Mouse (Mus musculus): ENCODE results near the gene Sf3a3.

- TF ChIP-seq TAL1 (IDR thresholded peaks at IDR 0.05; ENCODE audit: low read length) (no peak), MAZ (IDR thresholded peaks at IDR 0.05; ENCODE audit: low read depth, low read length) (no peak), USF1 (IDR thresholded peaks at IDR 0.05; ENCODE audit: low read depth, low read length) (no peak), CTCF (IDR thresholded peaks at IDR 0.05 in 2 of 3, conservative IDR thresholded peaks at IDR 0.05 in 1 of 3; ENCODE audit: control insufficient read depth in 1 of 3, insufficient read depth in 1 of 3, low read depth in 2 of 3, low read length in 3 of 3, poor library complexity in 1 of 3, severe bottlenecking in 1 of 3) (no peak)
Observed at GRCm38 (mm10) chr4:124746577-124746976, 32.0 kb downstream of the Sf3a3 start.

All from MEL (cell line).